Mouse (Mus musculus) bone marrow macrophage, adult 2 months (primary cell): Measurements from ENCODE around the gene Mapkap1. TPM values are rescaled to one million over a fixed set of nuclear protein-coding genes. Genes with fewer than 3 reads are reported as not detected.

Experiments
- H3K27ac ChIP-seq: 2 replicates; pipeline ENCODE4 v1.5.1; 2012; ENCODE audit warnings: low read depth, low read length; ENCODE audit not compliant: insufficient read depth
- H3K4me1 ChIP-seq: 2 replicates; pipeline ENCODE4 v1.6.1; 2012; ENCODE audit warnings: low read length; ENCODE audit not compliant: control insufficient read depth, insufficient read depth
- H3K4me3 ChIP-seq: 2 replicates; pipeline ENCODE4 v1.5.1; 2012; ENCODE audit warnings: mild to moderate bottlenecking, low read length, moderate library complexity; ENCODE audit not compliant: insufficient read depth
- CTCF ChIP-seq: IDR thresholded peaks from 2 replicates; pipeline ENCODE4 v1.5.1; 2012; ENCODE audit warnings: low read depth, mild to moderate bottlenecking, low read length, moderate library complexity
- POLR2A ChIP-seq: IDR thresholded peaks from 2 replicates; pipeline ENCODE4 v1.6.1; 2012; ENCODE audit warnings: mild to moderate bottlenecking, low read depth, low read length, borderline replicate concordance
- polyA plus RNA-seq: library from polyadenylated mRNA; stranded (reverse); fragments of >200 nt; gene quantifications from 2 replicates; pipeline ENCODE4 v1.2.4, GENCODE M21; 2012; ENCODE audit not compliant: missing spikeins, insufficient read depth, insufficient read length

The Mapkap1 gene
- polyA plus RNA-seq, 1 experiment: 40.0 TPM

DNA sequence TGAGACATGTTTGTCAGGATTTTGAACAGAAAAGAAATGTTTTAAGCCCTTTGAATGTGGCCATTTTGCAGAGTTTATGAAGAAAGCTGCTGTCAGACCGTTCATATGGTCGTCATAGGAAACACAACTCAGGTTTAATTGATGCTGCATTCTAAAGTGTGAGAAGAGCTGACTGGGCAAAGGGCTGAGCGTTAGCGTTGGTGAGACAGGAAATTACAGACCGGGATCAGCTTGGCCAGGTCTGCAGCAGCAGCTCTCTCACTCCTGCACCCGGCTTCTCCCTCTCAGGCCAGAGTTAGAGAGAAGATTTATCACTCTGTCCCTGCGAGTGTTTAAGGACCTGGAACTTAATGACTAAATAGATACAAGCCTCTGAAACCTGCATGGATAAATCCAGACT lies 194.2 kb downstream of the Mapkap1 start:
- TF ChIP-seq CTCF: no peak
- no peak for TF ChIP-seq POLR2A
- H3K4me1 ChIP-seq: peaks cover 13% of the 10 kb centered on the region
- no peak overlapping the region for H3K4me3 ChIP-seq
- no peak overlapping the region for H3K27ac ChIP-seq

GRCm38 (mm10) chr2:34602111-34602541 lies 195.6 kb downstream of the Mapkap1 start:
- TF ChIP-seq POLR2A (no peak), CTCF (no peak)
- Histone ChIP-seq H3K27ac (no peak overlapping the region), H3K4me1 (peaks cover 13% of the 10 kb centered on the region), H3K4me3 (no peak overlapping the region)

DNA sequence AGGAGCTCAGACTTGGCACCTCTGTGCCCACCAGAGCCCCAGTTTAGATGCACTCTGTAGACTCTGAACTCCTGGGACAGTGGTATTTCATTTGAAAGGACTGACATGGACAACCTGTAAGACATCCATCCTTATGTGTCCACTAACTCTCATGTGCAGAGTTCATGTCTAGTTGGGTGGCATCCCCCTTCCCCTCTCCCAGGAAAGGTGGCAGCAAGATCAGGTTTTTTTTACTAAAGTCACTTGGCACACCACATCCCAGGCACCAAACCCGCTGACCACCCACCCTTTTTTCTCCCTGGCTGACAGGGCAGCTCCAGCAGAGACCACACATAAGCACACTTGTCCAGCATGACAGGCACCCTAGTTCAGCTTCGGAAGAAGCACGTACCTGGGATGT lies 196.3 kb downstream of the Mapkap1 start:
- Histone ChIP-seq H3K27ac (no peak overlapping the region), H3K4me1 (peaks cover 13% of the 10 kb centered on the region), H3K4me3 (no peak overlapping the region)
- TF ChIP-seq POLR2A (no peak), CTCF (no peak)

DNA sequence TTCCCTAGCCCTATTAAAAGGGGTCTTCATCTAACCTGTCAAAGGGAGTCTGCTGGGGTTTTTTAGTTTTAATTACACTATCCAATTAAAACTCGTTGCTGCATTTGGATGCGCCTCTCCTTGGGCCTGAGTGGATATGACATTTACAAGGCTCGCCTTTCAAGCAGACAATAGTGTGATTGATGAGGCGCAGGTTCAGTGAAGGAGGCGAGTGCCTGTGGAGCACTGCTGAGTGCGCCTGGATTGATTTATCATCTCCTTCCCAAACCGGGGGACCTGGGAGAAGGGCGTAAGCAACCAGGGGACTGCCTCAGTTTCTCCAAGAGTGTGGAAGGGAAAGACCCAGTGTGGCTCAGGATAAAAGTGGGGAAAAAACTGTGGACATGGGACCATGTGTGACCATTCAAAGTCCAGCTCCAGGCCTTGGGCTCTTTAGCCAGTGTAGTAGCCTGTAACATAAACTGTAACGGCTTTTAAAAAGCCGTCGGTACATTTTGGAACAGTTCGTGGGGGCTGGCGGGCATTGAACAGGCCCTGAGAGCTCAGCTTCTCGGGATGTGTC lies 197.2 kb downstream of the Mapkap1 start:
- TF ChIP-seq POLR2A: no peak
- no peak for TF ChIP-seq CTCF
- H3K27ac ChIP-seq: no peak overlapping the region
- H3K4me3 ChIP-seq: no peak overlapping the region
- H3K4me1 ChIP-seq: peaks cover 18% of the 10 kb centered on the region

DNA sequence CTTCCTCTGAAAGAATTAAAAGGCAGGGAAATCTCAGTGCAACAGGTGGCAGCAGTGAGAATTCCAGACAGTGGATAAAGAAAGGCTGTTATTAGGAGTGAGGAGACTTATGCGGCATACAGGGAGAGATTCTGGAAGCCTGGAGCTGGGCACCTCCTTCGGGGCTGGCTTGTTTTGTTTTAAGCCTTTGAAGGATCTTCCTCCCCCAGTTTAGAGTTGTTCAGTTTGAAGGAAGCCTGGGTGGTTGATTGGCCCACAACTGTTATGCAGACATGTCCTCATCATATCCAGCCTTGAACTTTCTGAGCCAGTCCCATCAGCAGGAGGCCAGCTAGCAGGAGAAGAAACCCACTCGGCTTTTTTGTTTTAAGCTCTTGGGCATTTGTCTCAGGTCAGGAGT lies 198.5 kb downstream of the Mapkap1 start:
- TF ChIP-seq POLR2A: no peak
- no peak for TF ChIP-seq CTCF
- Histone ChIP-seq H3K4me3 (no peak overlapping the region), H3K4me1 (peaks cover 18% of the 10 kb centered on the region), H3K27ac (no peak overlapping the region)

DNA sequence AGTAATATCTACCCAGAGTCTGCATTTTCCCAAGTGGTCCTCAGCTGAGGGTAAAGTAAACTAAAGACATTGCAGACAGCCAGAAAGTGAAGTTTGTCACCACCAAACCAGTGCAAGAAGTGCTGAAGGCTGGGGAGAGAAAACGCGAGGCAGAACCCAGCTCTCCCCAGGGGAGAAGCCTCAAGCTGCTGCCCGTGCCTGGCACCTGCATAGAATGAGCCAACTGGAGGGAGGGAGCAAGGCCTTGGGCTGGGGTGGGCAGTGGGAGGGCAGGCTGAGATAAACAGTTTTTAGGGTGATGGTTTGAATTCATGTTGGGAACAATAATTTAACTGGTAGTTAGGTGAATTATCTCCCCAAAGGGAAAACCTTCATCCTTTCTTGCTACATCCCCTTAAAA lies 202.3 kb downstream of the Mapkap1 start:
- no peak for TF ChIP-seq POLR2A
- no peak overlapping the region for H3K4me3 ChIP-seq
- H3K27ac ChIP-seq: peak overlapping the region; percentile 17; the same call in 1 of the 2 replicates
- H3K4me1 ChIP-seq: peaks cover 17% of the 10 kb centered on the region

GRCm38 (mm10) chr2:34609516-34609915 lies 202.9 kb downstream of the Mapkap1 start:
- peaks cover 17% of the 10 kb centered on the region for H3K4me1 ChIP-seq
- TF ChIP-seq CTCF (no peak), POLR2A (no peak)
- no peak overlapping the region for H3K4me3 ChIP-seq
- peak overlapping the region; percentile 83 for H3K27ac ChIP-seq

DNA sequence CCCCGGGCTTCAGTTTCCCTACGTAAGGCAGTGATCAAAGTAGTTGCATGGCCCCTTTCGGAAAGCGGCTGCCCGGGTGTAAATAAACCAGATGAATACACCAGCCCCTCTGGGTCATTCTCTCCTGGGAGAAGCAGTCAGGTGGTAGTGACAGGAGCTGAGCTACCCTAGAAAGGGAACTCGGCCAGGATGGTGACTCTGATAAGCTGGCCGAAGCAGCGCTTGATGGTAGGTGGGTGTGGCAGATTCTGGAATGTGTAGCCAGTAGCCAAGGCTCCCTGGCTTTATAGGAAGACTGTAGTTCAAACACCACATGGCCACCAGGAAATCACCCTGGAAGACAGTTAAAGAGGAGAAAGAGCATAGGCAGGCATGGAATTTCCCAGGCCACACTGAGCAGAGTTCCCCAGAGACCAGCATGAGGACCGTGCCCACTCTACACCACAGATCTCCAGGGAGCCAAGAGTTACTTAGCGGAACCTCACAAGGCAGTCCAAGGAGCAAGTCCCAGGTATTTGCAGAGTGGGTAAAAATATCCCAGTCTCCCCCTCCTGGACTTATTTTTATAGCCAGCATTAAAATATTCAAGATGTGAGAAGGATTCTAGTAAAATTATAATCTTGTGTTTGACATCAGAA lies 214.3 kb downstream of the Mapkap1 start:
- no peak overlapping the region for H3K4me3 ChIP-seq
- TF ChIP-seq POLR2A (no peak), CTCF (no peak)
- H3K4me1 ChIP-seq: peaks cover 4% of the 10 kb centered on the region
- no peak overlapping the region for H3K27ac ChIP-seq

DNA sequence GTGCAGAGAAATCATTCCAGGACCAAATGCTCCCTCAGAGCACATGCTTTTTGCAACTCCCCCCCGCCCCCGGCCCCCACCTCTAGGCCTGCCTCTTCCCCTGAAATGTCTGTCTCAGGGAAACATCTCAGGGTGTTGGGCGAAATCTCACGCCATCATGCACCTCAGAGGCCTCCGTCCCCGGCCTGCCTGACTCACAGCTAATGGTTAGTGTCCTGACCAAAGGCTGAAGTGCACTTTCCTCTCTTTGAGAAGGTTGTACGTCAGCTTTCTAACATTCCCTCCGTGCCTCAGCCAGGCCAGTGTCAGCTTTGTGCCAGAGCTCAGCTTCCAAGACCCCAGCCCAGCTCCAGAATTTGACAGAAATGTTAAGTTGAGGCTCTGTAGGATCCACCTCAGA lies 214.9 kb downstream of the Mapkap1 start:
- TF ChIP-seq POLR2A: no peak
- no peak for TF ChIP-seq CTCF
- H3K4me3 ChIP-seq: no peak overlapping the region
- peaks cover 4% of the 10 kb centered on the region for H3K4me1 ChIP-seq
- no peak overlapping the region for H3K27ac ChIP-seq

DNA sequence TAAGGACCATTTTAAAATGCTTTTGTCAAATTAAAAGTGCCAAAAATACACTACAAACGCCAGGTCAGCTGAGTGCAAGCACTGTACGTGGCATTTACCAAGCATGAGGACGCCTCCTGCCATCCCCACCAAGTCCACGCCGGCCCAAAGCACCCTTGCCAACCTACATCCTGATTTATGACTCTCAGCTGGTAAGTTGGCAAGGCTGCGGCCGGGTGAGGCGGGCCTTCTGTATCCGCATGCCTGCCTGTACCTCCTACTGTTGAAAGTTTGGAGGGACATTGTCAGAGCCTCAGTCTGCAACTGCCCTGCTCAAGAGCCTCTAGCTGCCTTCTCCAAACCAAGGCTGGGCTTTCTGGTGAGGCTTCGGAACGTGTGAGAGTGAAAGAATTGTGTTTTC lies 215.9 kb downstream of the Mapkap1 start:
- peaks cover 6% of the 10 kb centered on the region for H3K4me1 ChIP-seq
- H3K4me3 ChIP-seq: no peak overlapping the region
- TF ChIP-seq CTCF (no peak), POLR2A (no peak)
- no peak overlapping the region for H3K27ac ChIP-seq

- Histone ChIP-seq H3K4me1 (peaks cover 6% of the 10 kb centered on the region), H3K27ac (no peak overlapping the region), H3K4me3 (no peak overlapping the region)
- no peak for TF ChIP-seq CTCF
- no peak for TF ChIP-seq POLR2A
Measured at GRCm38 (mm10) chr2:34623181-34623580, 216.6 kb downstream of the Mapkap1 start.
